Mouse (Mus musculus) embryo, embryonic 10 days (tissue): ENCODE measurements around the gene Tnfaip8l1.
A peak's percentile ranks its signal among the peaks of the same experiment; 100 is the strongest.

Experiments used
- DNase-seq: peaks from one replicate; pipeline ENCODE4 v3.0.0-alpha.2; 2015; ENCODE audit warnings: low spot score

The Tnfaip8l1 gene

DNA sequence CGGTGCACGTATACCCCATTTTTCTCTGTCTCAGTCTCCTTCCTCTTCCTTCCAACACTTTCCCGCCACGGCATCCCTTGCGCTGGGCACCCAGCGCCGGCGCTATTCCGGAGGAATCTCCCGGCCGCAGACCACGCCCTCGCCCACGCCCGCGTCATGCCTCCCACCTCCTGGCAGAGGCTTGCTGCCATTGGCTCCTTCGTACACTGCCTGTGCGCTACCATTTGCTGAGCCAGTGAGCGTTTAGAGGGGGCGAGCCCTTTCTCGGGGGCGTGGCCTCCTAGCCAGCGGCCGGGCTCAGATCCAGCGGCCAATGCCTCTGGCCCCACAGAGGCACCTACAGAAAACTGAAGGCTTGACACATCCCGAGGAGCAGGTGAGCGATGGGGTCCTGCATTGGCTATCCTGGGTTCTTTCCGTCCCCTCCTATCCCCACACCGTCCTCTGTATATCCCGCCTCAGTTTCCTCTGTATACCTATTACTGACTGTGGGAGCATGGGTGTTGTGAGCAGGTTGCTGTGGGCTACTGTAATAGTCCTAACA lies at the start of gene Tnfaip8l1:
TSS of gene Tnfaip8l1 (plus strand) at position 247 of the 544 bp plus-strand sequence.
- peak; percentile 98 for DNase-seq

DNA sequence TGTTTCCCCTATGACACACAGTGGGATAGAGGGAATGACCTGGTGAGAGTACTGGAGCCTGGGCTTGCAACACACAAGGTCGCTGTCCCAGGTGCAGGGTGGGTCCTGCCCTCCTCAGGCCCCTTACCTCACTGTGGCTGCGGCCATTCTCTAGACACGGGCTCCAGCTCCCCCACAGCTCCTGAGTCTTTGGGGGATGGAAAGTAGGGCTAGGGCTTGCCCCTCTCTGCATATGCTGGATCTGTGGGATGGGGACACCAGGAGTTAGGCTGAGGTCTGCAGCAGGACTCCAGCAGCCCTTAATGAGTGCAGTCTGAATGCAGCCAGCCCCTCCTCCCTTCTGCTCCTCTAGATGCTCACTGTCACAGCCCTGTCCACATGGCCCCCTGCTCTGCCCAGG lies 49.5 kb upstream of the Tnfaip8l1 start:
- no peak for DNase-seq

DNA sequence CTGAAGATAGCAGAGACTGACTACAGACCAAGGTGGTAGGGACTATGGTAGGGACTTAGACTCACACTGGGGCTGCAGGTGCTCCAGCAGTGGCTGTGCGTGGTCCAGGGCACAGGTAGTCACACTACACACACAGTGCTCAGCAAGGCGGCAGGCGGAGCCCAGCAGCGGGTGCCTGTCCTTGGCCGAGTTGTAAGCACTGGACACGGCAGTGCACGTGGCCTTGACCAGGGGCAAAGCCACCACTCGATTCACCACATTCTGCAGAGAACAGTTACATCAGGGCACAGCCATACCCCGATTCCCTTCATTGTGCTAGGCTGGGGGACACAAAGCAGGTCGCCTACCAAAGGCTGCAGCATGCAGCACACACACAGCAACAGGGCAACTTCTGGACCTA lies 46.1 kb upstream of the Tnfaip8l1 start:
- DNase-seq: no peak

DNA sequence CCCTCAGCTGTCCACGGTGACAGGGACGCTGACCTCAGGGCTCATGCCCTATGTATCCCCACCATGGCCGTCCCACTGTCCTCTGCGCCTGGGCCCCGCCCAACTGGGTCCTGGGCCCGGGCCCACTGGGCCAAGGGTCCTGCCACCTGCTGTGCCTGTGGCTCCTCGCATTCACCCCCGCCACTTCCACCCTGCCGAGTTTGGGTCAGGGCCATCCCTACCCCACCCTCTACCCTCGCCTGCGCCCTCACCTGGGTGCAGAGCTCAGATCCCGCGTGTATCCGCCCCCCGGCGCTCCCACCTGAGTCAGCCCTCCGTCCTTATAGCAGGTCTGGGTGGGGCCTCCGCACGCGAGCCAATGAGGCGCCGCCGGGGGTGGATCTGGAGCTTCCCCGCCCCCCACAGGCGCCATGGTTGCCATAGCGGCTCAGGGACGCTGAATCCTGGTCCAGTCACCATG lies 45.0 kb upstream of the Tnfaip8l1 start, which contains the start of gene Plin5:
TSS of gene Plin5 (minus strand) at position 346 of the 460 bp plus-strand sequence.
- DNase-seq: peak; percentile 69

DNA sequence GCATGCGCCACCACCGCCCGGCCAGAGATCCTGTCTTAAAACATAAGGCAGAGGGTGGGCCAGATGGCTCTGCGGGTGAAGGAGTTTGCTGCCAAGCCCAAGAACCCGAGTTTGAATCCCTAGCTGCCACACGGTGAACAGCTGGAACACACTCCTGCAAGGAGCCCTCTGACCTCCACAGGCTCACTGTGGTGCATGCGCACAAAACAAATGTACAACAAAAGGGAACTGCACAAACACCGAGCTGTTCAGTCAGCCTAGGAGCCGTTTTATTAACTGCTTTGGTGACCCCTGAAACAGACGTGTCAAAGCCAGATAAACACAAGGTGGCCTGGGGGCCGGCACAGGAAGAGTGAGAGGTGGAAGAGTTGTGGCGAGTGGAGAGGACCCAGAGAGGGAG lies 42.8 kb upstream of the Tnfaip8l1 start:
- no peak for DNase-seq

DNA sequence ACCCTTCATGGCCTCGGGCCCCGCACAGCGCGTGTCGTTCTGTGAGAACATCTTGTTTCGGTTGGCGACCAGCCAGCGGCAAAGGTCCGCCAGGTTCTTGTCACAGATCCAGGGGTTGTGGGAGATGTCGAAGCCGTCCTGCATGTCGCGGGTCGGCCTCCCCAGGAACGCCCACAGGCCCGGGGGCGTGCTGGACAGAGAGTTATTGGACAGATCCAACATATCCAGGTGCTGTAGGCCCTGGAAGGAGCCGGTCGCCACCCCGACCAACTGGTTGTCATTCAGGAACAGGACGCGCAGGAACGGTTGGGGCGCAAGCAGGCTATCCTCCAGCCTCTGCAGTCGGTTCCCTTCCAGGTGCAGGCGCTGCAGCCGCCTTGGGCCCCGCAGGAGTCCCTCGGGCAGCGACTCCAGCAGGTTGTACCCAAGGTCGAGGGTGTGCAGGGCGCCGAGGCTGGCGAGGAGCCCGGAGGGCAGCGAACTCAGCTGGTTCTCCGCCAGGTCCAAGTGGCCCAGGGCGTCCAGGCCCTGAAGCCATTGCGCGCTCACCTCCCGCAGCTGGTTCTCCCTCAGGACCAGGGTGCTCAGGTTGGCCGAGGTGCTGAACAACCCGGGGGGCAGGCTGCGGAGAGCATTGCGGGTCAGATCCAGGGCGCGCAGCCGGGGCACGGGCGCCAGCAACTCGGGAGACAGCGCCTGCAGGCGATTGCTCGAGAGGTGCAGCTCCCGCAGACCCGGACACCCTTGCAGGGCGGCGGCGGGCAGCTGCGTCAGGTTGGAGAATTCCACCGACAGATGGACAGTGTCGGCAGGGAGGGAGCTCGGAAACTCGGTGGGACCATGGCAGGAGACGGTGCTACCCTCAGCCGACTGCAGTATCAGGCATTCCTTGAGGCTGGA lies 42.0 kb upstream of the Tnfaip8l1 start:
- DNase-seq: no peak

DNA sequence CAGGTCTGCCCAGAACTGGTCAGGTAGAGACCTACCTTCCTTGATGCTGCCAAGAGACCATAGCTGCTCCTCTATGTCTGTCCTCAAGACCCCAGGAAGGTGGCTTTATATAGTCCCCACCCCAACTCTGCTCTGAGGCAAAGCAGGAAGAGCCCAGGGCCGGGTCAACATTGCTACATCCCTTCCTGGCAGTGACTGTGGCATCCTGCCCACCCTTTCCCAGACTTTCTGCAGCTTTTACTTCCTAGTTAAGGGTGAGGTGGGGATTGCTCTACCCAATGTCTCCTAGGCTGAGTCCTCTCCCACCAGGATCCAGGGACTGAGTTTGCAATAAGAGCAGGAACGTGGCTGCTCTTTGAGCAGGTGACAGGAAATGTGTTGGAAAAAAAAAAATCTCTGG lies 40.5 kb upstream of the Tnfaip8l1 start, which contains the start of gene Lrg1:
TSS of gene Lrg1 (minus strand) at position 176 of the 400 bp plus-strand sequence.
- DNase-seq: no peak

DNA sequence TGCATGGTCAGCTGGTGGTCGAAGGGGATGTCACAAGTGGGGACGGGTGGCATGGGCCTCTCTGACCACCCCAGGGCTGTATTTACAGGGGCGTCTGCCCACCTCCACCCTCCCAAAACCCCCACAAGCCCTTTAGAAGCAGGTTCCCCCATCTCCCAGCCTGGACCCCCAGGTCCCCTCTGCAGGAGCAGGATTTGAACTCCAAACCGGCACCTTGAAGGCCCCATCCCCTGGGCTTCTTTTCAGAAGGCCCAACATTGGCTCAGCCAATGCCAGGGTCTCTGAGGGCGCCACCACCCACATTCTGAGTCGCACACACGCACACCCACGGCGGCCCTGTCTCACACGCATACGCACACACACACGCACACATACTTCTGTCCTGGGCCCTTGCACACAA lies 39.1 kb upstream of the Tnfaip8l1 start:
- no peak for DNase-seq

DNA sequence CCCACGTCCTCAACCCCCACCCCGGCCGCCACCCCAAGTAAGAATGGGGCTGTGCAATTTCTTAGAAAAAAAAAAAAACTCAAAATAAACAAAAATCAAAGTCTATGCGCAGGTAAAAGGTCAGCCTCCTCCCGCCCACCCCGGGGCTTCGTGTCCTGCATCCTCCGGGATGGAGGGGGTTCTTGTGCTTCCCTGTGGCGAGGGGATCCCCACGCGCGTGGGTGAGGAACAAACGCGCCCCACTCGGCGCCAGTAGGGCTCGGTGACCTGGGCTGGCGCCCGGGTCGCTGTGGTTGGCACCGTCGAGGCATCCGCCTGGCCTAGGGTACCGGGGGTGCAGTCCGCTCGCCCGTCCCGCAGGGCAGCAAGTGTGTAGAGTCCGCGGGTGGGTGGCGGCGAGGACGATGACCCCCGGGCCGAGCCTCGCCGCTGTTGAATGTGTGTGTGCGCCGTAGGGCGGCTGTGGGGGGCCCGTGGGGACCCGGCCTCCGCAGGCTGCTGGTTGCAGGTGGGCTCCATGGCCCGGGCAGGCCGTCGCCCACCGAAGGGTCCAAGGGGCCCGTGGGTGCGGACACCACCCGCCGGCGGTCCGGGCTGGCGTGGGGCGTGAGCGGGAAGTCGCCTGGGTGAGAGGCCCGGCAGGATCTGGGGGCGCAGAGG lies 38.5 kb upstream of the Tnfaip8l1 start:
- no peak for DNase-seq

DNA sequence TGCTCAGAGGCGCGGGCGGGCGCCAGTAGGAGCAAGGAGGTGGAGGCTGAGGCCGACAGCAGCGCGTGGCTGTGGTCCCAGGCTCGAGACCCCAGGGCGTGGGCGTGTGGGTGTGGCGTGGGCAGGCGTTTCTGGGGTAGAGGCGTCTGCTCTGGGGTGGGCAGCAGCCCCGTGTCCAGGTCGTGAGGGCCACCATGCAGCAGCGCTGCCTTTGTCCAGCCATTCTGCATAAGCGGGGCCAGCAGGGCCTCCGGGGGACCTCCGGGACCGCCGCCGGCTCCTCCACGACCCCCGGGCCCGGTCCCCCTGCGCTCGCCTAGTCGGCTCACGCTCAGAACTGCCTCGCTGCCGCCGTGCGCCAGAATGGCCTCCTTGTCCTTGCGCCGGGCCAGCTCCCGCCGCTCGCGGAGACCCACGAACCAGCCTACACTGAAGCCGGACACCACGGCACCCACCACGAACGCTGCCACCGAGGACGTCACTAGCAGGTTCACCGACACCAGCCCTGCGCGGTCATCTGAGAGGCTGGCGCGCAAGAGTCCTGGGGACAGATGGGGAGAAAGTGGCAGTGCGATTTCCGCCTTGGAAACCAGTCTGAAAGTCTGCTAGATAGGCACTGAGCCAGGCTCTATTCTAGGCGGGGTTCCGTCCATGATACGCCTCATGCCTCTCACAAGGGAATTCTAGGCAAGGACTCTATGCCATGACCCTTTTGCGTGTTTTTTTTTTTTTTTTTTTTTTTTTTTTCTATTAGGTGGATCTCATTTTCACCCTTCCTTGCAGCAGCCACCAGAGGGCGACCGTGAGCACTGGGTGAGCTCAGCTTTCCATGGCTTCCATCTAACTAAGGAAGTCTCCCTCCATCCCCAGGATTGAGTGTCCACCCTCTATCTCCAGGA lies 37.7 kb upstream of the Tnfaip8l1 start:
- DNase-seq: peak; percentile 80

DNA sequence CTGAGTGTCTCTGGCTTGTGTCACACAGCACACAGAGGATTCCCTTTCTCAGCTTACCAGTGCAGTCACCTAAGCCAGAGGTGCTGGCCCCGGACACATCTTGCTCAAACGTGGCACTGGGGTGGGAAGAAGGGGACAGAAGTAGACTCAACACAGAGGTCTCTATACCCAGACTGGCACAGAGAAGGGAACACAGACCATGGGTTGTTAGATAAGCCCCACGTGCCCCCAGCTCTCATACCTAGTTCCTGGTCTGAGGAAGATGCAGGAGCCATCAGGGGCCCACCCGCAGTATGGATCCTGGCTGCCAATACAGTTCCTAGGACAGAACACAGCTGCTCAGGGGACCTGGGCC lies 37.0 kb upstream of the Tnfaip8l1 start:
- no peak for DNase-seq

DNA sequence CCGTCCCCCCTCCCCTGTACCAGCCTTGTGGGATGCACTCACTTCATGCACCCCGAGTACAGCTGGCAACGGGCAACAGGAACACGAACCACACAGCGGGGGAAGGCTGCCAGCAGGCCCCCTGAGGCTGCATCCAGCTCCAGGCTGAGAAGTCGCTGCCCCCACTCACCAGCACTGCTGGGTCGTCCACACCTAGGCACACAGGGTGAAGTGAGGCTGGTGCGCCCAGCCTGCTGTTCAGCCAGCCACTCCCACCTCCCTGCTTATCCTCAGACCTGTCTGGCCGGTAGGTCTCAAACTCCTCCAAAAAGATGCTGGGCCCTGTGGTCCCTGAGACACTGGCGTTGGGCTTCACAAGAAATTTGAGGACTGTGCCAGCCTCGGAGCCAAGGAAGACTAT lies 36.1 kb upstream of the Tnfaip8l1 start:
- DNase-seq: no peak

DNA sequence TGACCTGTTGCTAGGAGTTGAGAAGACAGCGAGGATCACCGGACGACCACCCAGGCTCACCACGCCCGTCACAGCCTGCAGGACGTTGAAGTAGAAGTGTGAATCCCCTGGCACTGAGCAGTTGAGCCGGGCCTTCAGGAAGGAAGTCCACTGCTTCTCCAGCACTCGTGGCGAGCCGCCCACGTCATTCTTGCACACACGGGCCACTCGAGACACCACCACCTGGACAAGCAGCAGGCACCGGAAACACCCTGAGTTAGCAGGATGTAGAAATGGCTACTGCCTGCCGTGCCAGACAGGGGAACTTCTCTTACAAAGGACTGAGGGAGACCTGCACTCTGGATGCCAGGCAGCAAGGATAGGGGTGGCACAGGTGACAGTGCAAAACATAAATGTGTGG lies 34.0 kb upstream of the Tnfaip8l1 start:
- DNase-seq: no peak

DNA sequence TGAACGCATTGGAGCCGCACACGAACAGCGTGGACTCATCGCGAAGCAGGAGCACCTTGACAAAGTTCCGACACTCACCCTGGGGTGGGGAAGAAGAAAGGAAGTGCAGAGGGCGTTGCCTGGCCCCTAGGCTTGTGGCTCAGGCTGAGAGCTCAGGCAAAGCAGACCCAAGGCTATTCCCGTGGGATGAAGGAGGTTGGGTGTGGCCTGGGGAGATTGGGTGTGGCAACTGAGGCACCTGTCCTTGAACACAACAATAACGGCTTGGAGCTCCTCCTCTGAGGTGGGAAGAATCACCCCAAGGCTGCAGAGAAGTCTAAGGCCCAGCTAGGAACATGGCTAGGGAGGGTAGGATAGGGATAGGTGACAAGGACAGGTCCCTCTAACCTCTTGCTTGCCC lies 31.1 kb upstream of the Tnfaip8l1 start:
- DNase-seq: no peak

DNA sequence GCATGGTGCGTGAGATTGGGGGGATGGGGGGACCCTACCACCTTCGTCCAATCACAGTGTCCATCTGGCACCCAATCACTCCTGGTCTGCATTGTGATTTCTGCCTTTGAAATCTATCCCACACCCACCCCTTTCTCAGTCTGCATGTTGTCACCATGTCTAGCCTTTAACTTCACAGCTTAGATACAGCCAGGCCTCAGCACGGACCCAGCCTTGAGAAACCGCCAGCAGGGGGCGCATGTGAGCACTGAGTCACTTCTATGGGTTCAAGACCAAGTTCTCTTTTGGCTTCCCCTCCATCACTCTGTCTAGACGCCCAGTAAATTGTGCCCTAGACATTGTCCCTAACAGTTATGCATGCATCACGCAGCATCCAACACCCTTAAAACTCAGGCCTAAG lies 30.5 kb upstream of the Tnfaip8l1 start:
- DNase-seq: peak; percentile 49

DNA sequence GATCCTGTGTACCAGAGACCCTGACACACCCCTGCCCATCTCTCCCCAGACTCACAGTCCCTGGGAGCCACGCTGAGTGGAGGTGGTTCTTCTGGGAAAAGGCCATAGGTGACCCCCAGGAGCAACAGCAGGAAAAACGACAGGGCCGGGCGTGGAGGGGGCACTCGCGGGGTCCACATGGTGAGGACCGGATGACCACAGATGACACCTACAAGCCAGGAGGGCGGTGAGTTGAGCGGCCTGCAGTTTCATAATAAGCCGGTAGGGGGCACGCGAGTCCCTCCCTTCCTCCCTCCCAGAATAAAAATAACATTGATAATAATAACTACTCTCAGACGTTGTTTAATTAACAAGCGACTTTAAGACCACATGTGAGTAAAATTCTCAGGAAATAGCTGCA lies 29.6 kb upstream of the Tnfaip8l1 start:
- peak; percentile 67 for DNase-seq

DNA sequence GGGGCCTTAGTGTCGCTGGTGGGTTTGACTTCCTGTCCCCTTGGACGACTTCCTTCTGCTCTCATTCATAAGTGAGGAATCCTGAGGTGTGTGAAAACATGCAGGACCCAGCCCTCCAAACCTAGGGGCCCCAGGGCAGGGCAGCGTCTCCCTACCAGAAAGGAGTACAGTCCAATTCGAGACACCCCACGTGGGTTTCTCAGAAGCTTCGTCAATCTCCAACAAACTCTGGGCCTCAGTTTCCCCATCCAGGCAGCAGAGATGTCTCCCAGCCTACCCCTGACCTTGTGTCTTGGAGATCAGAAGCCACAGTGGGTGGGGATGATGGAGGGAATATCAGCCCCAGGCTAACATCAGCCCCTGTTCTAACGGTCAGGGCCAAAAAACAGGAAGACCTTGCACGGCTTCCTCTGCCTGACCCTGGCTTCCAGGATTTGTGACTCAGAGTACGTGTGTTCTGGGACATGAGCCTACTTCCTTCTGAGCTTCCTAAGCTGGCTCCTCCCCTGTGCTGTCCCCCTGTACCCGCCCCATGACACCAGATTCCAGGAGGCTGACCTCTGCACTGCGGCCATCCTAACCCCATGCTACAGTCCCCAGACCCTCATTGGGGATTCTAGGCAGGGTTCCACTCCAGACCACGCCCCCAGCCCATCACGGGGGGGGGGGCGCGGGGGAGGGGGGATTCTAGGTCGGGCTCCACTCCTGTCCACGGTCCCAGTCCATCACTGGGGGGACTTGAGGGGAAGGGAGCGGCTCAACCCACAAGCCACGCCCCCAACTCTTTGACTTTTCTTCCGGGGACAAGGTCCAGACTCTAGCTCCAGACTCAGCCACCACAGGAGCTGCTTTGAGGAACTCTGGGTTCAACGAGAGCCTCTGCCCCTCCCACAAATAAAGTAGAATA lies 28.6 kb upstream of the Tnfaip8l1 start:
- peak; percentile 77 for DNase-seq

DNA sequence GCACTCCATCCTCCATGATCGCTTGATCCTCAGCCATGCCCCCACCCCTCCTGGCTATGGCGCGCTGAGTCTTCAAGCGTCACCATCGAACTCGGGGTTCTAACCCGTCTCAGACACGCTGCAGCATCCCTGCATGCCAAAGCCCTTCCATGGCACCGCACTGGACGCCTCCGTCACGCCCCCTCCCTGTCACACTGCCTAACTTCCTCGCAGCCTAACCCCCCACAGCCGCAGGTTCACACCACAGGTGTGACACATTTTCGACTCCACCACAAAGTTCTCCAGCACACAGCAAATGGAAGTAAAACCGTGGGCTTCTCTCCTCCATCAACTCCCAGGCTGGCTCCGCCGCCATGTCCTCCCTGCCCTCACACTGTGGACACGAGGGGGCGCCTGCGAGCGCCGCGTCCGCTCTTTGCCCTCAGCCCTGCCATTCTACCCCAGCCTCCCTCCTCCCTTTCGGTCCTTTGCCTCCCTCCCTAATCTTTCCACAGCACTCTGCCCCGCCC lies 27.8 kb upstream of the Tnfaip8l1 start:
- DNase-seq: peak; percentile 62

DNA sequence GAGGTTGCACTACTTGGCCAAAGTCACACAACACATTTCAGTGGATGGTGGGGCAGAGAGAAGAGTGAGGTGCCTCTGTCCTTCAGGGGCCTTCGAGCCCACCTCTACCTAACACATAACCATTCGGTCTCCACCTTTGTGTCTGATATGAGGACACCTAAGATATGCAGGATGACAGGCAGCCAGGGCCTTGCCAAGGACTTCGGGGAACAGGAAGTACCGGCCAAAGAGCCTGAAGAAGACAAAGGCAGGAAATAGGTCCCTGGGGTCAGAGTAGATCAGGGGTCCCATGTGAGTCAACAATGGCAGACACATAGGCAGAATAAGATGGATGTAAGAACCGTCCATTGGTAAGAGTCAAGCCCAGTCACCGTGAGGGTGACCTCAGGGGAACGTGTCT lies 25.7 kb upstream of the Tnfaip8l1 start:
- DNase-seq: no peak

DNA sequence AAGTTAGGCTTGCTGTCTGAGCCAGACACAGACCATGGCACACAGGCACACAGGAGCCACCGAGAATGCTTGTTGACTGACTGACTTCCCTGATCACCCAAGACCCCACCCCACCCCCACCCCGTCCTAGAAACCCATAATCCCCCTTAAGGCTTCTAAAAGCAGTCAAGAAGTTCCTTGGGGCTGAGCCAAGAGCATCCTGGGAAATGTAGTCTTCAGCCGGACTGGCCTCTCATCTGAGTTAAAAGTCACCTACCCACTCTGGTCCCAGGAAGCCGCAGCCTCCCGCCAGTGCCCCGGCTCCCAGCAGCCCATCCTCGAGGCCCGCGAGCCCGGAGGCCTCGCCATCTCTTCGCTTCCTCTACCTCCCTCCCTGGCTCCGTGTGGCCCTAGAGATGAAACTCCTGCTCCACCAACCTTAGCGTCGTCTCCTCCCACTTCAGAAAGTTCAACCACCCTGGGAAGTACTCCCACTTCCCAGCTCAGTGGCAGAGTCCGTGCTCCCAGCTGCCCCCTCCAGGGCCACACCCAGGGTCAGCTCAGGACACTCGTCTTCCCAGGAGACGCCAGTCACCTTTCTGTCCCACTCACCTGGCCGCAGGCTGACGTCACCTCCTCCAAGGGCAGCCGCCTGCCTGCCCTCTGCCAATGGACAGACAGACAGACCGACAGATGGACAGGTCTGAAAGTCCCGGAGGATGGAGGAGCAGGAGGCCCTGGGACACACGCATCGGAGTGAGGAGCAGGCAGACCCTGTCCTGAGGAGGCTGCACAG lies 24.3 kb upstream of the Tnfaip8l1 start:
- DNase-seq: no peak
